Mouse (Mus musculus) liver, adult 2 months (tissue): ENCODE data around the gene Pla2g2d. TPM values are rescaled to one million over a fixed set of nuclear protein-coding genes. Genes with fewer than 3 reads are reported as not detected.
A peak's percentile ranks its signal among the peaks of the same experiment; 100 is the strongest.

ENCODE experiments used
- DNase-seq: peaks from one replicate; pipeline ENCODE4 v3.0.0-alpha.2; 2011; ENCODE audit warnings: low read depth, low spot score; ENCODE audit errors: extremely low read depth
- H3K27ac ChIP-seq: fragments of 200-500 bp; replicated peaks from 2 replicates; pipeline ENCODE4 v1.5.1; 2012; ENCODE audit warnings: low read depth, mild to moderate bottlenecking, control low read depth, inconsistent platforms, low read length; ENCODE audit not compliant: insufficient read depth
- H3K27me3 ChIP-seq: fragments of 200-500 bp; 2 replicates; pipeline ENCODE4 v1.6.1; 2012; ENCODE audit warnings: mild to moderate bottlenecking, moderate library complexity, low read length, inconsistent platforms; ENCODE audit not compliant: control insufficient read depth, insufficient read depth
- H3K36me3 ChIP-seq: fragments of 200-500 bp; 2 replicates; pipeline ENCODE4 v1.6.1; 2012; ENCODE audit warnings: low read length, inconsistent platforms; ENCODE audit not compliant: control insufficient read depth, insufficient read depth
- H3K4me1 ChIP-seq: fragments of 200-500 bp; 2 replicates; pipeline ENCODE4 v1.6.1; 2011; ENCODE audit warnings: low read length; ENCODE audit not compliant: control insufficient read depth, insufficient read depth
- H3K4me3 ChIP-seq: fragments of 200-500 bp; 2 replicates; pipeline ENCODE4 v1.5.1; 2011; ENCODE audit warnings: low read depth, mild to moderate bottlenecking, control low read depth, low read length, moderate library complexity; ENCODE audit not compliant: insufficient read depth
- H3K79me2 ChIP-seq: fragments of 200-500 bp; 2 replicates; pipeline ENCODE4 v1.6.1; 2012; ENCODE audit warnings: inconsistent platforms, mild to moderate bottlenecking, low read length, moderate library complexity; ENCODE audit not compliant: control insufficient read depth, insufficient read depth
- H3K9ac ChIP-seq: fragments of 200-500 bp; 2 replicates; pipeline ENCODE4 v1.6.1; 2012; ENCODE audit warnings: low read depth, mild to moderate bottlenecking, control low read depth, inconsistent platforms, low read length
- CTCF ChIP-seq: fragments of 200-500 bp; IDR thresholded peaks from 2 replicates; pipeline ENCODE4 v1.5.1; 2011; ENCODE audit warnings: low read depth, low read length, control low read depth
- POLR2A ChIP-seq: fragments of 200-500 bp; IDR thresholded peaks from 2 replicates; pipeline ENCODE4 v1.6.1; 2011; ENCODE audit warnings: low read length, control low read depth; ENCODE audit not compliant: insufficient read depth; ENCODE audit errors: extremely low read depth
- WGBS: fragments of 180-500 bp; shearing (Covaris S2); methylation state at CpG from one replicate; pipeline ENCODE4 v1.1.7; 2018; 5-methylcytosine and 5-hydroxymethylcytosine counted together
- polyA plus RNA-seq: library from polyadenylated mRNA; depleted of rRNA; stranded (reverse); fragments of >200 nt; gene quantifications from 2 replicates; pipeline ENCODE4 v1.2.3, GENCODE M21; 2012
- total RNA-seq: library from RNA; depleted of rRNA; stranded (reverse); fragments of >200 nt; gene quantifications from 2 replicates; pipeline ENCODE4 v1.2.3, GENCODE M21; 2014

The Pla2g2d gene
- total and polyA plus RNA-seq, 2 experiments, result not detected

- Histone ChIP-seq H3K27me3 (no peaks in the 10 kb centered on the region), H3K27ac (no peak overlapping the region), H3K9ac (no peak overlapping the region), H3K36me3 (no peaks in the 10 kb centered on the region), H3K79me2 (no peaks in the 10 kb centered on the region), H3K4me1 (peaks cover 4% of the 10 kb centered on the region; the same call in 1 of the 2 replicates), H3K4me3 (no peak overlapping the region)
- DNase-seq, result no peak
- WGBS, result 58% methylated on average over 7 of the region's 7 CpGs
- TF ChIP-seq POLR2A, result no peak
- no peak for TF ChIP-seq CTCF
Measured at GRCm38 (mm10) chr4:138739136-138739851, 36.2 kb upstream of the Pla2g2d start.

GRCm38 (mm10) chr4:138745884-138746283 lies 29.7 kb upstream of the Pla2g2d start:
- Histone ChIP-seq H3K27me3 (no peaks in the 10 kb centered on the region), H3K4me1 (no peaks in the 10 kb centered on the region), H3K36me3 (no peaks in the 10 kb centered on the region), H3K79me2 (no peaks in the 10 kb centered on the region), H3K9ac (no peak overlapping the region), H3K27ac (no peak overlapping the region), H3K4me3 (no peak overlapping the region)
- DNase-seq, result no peak
- TF ChIP-seq POLR2A, result no peak
- no peak for TF ChIP-seq CTCF
- WGBS, result 63% methylated on average over 4 of the region's 4 CpGs

DNA sequence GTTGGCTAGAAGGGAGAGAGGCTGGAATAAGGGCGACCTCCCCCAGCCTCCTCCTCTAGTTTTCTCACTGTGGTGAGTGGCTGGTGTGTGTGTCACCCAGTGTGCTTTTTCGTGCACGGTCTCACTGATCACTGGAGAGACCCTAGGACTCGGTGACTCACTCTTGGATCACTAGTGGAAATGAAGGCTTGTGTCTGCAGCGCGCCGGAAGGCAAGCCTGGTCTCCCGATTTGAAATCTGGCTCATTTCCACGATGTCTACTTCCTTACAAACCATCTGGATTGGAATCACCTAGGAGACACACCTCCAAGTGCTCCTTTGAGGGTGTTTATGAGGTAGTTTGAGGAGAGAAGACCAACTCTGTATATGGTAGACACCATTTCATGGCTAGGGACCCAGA lies 28.7 kb upstream of the Pla2g2d start:
- TF ChIP-seq POLR2A (no peak), CTCF (no peak)
- H3K27ac ChIP-seq, result no peak overlapping the region
- H3K27me3 ChIP-seq, result no peaks in the 10 kb centered on the region
- no peaks in the 10 kb centered on the region for H3K4me1 ChIP-seq
- H3K4me3 ChIP-seq, result no peak overlapping the region
- no peak overlapping the region for H3K9ac ChIP-seq
- H3K79me2 ChIP-seq, result no peaks in the 10 kb centered on the region
- DNase-seq, result no peak
- 81% methylated on average over 9 of the region's 9 CpGs for whole genome bisulfite sequencing
- H3K36me3 ChIP-seq, result no peaks in the 10 kb centered on the region

DNA sequence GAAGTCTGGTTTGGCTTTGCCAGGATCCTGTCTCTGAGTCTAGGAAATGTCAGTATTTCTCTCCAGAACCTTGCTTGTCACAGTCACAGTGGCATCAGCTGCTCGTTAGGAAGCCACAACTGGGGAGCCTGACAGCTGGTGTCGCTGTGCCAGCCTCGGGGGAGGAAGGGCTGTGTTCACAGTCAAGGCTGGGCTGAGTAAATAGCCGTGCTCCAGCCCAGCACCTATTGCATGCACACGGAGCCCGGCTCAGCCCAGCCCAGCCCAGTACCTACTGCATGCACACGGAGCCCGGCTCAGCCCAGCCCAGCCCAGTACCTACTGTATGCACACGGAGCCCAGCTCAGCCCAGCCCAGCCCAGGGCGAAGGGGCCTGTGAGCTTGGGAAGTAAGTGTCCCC lies 27.7 kb upstream of the Pla2g2d start:
- no peaks in the 10 kb centered on the region for H3K27me3 ChIP-seq
- TF ChIP-seq POLR2A (no peak), CTCF (no peak)
- no peak overlapping the region for H3K4me3 ChIP-seq
- WGBS, result 43% methylated on average over 10 of the region's 10 CpGs
- no peak for DNase-seq
- no peaks in the 10 kb centered on the region for H3K79me2 ChIP-seq
- no peaks in the 10 kb centered on the region for H3K4me1 ChIP-seq
- no peak overlapping the region for H3K9ac ChIP-seq
- H3K36me3 ChIP-seq, result no peaks in the 10 kb centered on the region
- no peak overlapping the region for H3K27ac ChIP-seq

GRCm38 (mm10) chr4:138748369-138749072 lies 27.0 kb upstream of the Pla2g2d start:
- no peaks in the 10 kb centered on the region for H3K27me3 ChIP-seq
- TF ChIP-seq CTCF (peak; percentile 56), POLR2A (no peak)
- 52% methylated on average over 8 of the region's 8 CpGs for WGBS
- H3K36me3 ChIP-seq, result no peaks in the 10 kb centered on the region
- DNase-seq, result peak; percentile 15
- H3K9ac ChIP-seq, result no peak overlapping the region
- H3K4me3 ChIP-seq, result no peak overlapping the region
- H3K79me2 ChIP-seq, result no peaks in the 10 kb centered on the region
- H3K4me1 ChIP-seq, result no peaks in the 10 kb centered on the region
- H3K27ac ChIP-seq, result no peak overlapping the region

GRCm38 (mm10) chr4:138752603-138753002 lies 22.9 kb upstream of the Pla2g2d start:
- no peaks in the 10 kb centered on the region for H3K36me3 ChIP-seq
- H3K79me2 ChIP-seq, result no peaks in the 10 kb centered on the region
- no peak overlapping the region for H3K9ac ChIP-seq
- H3K4me1 ChIP-seq, result no peaks in the 10 kb centered on the region
- DNase-seq, result no peak
- no peak overlapping the region for H3K4me3 ChIP-seq
- no peaks in the 10 kb centered on the region; the same call in 1 of the 2 replicates for H3K27me3 ChIP-seq
- 94% methylated on average over 6 of the region's 6 CpGs for WGBS
- no peak overlapping the region for H3K27ac ChIP-seq
- TF ChIP-seq POLR2A (no peak), CTCF (no peak)
